Mouse (Mus musculus) cerebellum, postnatal 25 days (tissue): Measurements from ENCODE around the gene Slc25a47.

Experiments used
- DNase-seq, 2 experiments: peaks; one replicate each; pipeline ENCODE4 v3.0.0; 2021; ENCODE audit warnings: mixed read lengths in 2 of 2

Slc25a47 gene

DNA sequence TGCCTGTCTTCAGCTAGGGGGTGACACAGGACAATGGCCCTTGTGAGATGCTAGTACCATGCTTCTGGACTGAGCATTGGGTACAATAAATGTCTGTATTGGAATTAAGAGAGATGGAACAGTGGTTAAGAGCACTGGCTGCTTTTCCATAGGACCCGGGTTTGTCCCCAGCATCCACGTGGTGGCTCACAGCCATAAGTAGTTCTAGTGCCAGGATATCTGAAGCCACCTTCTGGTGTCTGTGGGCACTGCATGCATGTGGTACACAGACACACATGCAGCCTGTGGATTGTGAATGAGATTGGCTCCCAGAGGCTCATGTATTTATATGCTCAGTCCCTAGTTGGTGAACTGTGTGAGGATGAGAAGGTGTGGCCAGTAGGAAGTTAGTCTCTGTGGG is 33.7 kb downstream of the Slc25a47 start:
- peak in 1 of 2 experiments; percentile 39 for DNase-seq

DNA sequence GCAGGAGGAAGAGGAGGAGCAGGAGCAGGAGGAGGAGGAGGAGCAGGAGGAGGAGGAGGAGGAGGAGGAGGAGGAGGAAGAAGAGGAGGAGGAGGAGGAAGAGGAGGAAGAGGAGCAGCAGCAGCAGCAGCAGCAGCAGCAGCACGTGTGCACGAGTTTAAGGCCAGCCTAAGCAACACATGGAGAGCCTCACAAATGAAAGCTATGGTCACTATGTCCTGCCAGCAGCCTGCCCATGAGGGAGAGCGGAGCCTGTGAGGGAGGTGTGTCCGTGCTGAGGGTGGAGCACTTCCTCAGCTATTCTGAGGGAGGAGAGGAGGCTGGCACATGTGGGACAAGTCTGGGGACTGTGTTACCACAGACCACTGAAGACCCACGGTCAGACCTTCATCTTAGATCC is 37.3 kb downstream of the Slc25a47 start:
- DNase-seq, result no peak

DNA sequence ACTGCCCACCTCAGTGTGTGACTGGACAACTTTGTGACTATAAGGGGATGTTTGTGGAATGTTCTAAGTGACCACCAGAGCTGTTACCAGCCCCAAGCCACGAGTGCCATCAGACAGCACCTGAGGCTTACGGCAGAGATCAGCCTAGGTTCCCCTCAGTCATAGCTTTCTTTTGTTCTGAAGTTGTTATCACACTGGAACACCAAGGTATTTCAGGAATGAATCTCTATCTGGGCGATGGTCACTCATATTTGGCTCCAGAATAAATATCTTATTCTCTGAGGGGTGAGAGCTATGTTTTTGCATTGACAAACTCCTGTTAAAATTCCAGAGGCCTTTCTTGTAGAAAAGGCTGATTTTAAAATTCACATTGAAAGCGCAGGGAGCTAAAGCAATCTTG is 43.3 kb downstream of the Slc25a47 start:
- no peak for DNase-seq

DNA sequence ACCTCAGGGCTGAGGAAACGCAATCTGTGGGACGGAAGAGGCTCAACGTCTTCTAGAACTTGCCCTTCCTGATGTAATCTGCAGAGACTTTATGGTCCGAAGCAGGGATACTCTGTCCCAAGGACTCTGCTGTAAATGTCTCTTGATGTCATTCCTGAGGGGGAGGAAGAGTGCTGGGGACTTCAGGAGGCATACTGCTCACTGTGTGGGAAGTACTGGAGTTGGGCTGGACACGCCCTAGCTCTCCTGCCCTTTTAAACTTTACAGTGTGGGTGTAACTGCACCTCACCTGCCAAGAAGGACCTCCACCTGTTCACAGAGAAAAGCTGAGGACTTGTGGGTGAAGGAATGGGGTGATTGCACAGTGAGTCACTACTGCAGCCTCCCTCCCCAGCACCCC is 44.8 kb downstream of the Slc25a47 start:
- DNase-seq, result no peak

- DNase-seq, result no peak
These were observed 45.3 kb downstream of the Slc25a47 start for GRCm38 (mm10) chr12:108881192-108881591.

GRCm38 (mm10) chr12:108882776-108883175 is 46.9 kb downstream of the Slc25a47 start:
- DNase-seq, result no peak

GRCm38 (mm10) chr12:108885906-108886305 is 50.1 kb downstream of the Slc25a47 start:
- DNase-seq, result no peak

DNA sequence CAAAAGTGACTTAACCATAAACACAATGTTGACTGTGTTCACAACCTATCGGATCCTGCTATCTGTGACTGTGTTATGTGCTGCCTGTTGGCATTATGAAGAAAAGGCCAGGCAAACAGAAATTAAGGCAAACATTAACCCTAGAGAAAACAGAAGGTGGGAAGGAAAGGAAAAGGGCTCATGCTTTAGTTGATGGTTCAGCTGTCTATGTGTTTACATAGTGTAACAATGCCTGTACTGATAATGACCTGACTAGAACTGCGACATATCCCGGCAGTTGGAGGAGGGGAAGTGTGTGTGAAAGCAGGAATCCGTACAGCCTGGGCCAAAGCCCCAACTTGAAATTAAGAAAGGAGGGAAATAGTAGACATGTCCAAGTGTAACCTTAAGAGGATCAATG is 51.2 kb downstream of the Slc25a47 start:
- DNase-seq, result no peak

DNA sequence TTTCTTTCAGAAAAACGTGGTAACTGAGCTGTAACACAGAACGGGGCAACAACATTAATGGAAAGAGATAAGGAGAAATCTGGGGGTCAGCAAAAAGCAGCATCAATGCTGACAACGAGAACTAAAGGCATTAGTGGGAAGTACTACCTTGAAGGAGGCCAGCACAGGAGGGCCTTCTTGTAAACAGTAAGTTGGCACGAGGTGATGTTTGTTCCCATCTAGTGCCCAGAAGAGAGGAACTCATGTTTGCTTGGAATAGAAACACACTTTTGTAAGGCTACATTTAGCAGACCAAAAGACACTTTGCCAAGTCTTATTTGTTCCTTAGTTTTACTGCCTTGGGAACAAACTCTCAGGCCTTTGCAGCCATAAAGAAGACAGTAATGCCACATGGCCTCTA is 52.8 kb downstream of the Slc25a47 start:
- DNase-seq, result no peak

DNA sequence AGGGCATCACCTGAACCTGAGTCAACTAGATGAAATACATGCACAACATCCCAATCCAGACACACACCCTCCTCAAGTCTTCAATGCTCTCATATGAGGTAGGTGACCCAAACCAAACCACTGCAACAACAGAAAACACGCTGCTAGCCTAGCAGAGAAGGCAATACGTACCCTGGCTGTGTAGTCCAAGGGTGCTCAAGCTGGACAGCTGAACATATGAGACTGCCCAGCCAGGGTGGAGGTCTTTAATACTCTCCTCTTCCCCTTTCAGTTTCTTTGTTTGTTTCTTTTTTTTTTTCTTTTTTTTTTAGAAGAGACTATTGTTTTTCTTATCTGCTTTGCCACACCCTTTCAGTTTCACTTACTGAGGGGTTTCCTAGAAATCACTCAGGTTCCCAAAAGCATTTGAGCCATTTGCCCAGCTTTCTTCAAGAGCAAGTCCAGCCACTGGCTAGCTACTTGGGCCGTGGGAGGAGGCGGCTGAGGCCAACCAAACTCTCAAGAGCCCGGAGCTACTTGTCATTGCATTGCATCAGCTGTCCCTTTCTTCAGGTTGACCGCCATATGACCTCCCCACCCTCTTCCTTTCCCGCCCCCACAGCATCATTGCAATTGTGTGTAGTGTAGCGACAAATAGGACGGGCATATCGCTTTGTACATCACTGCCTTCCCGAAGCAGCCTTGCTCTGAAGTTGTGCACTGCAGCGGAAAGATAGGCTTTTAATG is 57.3 kb downstream of the Slc25a47 start, which contains the start of gene Wdr25:
TSS of gene Wdr25 (plus strand) at position 643 of the 726 bp plus-strand sequence.
- DNase-seq, result no peak

GRCm38 (mm10) chr12:108893715-108894431 is 58.0 kb downstream of the Slc25a47 start, which contains the start of gene Wars:
TSS of gene Wars (minus strand) at chr12:108894174.
- peak; percentile 96 for DNase-seq

GRCm38 (mm10) chr12:108894432-108894816 is 58.6 kb downstream of the Slc25a47 start:
- no peak for DNase-seq

DNA sequence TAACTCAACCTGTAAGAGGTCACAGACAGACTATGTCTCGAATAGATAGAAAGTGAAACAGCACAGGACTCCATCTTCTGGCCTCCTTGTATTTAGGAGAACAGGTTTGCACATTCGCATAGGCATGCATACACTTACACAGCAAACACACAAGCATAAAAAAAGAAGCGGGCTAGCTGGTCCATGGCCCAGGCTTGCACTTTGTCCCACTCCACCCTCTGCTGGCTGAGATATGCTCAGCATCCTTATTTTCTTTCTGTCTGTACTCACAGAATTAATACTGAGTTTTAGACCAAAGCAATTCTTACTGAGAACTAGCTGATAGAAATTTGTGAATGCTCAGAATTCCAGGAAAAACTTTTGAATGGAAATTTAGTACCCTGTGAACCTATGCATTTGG is 60.2 kb downstream of the Slc25a47 start:
- peak in 1 of 2 experiments; percentile 44 for DNase-seq

DNA sequence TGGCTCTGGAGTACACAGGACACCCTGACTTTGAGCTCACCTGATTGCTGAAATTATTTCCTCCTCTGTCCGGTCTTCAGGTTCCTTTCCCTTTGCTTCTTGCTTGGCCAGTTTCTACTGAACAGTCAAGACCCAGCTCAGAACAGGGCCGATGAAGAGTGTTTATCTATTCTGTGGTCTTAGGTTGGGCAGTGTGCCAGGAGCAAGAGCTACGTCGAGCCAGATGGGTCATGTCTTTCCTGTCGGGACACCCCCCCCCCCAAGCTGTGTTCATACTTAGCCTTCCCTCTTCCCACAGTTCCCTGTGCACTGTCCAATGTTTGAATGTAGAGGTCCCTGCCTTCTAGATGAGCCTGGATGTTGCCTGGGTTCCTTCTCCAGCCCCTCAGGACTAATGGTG is 65.5 kb downstream of the Slc25a47 start:
- no peak for DNase-seq

- peak; percentile 69 to 78 for DNase-seq
These were observed 67.1 kb downstream of the Slc25a47 start for GRCm38 (mm10) chr12:108902940-108903339.

DNA sequence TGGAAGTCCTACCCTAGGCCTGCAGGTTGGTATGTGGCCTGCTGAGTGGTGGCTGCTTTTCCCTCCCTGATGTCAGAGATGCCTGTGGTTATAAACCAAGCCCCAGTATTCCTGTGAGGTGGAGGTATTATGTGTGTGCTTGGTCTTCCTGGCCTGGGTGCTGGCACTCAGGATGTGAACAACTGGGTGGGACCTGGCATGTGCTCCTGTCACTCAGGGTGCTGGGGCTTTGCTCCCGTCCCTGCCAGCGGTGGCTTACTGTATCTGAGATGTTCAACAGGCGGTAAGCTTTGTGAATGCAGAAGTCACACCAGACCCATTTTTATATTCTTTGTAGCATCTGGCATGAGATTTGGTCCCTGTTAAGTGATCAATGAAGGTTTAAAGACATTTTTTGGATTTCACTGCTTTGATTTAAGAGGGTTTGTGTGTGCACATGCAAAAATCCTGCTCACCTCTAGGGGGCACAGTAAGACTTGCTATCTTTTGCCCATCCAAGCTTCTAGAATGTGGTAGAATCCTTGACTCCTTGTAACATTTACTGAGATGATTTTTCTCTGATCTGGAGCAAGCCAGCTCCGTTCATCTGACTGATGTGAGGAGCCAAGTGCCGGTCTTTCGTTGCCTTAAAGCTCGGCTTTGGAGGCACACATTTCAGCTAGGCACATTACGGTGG is 67.9 kb downstream of the Slc25a47 start:
- DNase-seq, result peak; percentile 72 to 82

- DNase-seq, result no peak
These were observed 68.4 kb downstream of the Slc25a47 start for GRCm38 (mm10) chr12:108904276-108904653.

DNA sequence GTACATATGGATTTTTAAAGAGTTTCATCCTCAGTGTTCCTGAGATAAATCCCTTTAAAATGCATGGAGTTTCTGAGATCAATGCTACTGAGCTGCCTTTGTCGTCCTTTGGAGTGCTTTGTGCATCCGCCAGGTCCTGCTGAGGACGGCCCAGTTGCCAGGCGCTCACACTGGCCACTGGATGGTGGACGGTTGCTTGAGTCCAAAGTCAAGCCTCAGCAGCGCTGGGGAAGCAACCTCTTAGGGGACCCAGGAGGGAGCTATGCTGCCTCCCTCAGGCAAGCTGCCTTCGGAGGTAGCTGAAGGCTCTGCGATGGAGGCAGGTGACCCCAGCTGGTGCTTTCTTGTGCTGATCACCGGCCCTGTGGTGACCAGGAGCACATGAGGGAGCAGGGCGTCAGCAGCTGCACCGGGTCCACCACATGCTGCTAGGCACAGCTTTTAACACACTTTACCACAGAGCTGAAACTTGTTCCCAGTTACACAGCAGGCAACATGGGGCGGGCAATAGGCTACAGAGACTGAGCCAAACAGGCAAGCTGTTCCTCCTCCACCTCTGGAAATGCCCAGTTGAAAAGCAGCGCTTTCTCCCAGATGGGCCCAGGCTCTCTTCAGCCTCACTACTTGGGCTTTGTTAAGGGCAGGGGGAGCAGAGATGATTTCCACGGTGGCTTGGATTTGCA is 69.9 kb downstream of the Slc25a47 start:
- DNase-seq, result peak in 1 of 2 experiments; percentile 25

DNA sequence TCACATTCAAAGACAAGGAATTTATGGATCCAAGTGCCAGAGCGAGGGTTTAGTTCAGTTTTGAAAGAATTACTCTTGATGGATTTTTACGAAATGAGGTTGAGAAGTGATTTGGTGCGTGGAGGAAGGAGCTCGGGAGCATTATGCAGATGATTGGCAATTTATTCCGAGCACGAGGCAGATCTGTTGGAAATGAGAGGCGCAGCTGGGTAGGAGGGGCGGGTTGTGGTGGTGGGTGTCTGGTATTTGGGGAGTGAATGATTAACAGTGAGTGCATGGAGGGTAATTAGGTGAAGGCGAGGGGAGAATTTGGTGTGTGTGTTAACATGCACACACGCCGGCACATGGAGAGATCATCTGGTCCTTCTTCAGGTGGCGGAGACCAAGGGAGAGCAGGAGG is 70.6 kb downstream of the Slc25a47 start:
- DNase-seq, result no peak
